Mouse (Mus musculus) cerebellum, adult 9-11 months (tissue): Measurements from ENCODE around the gene Cfap97.
"Not testable (repeated sequence)": the region's sequence is repeated elsewhere in the genome, so short reads cannot be mapped to it uniquely, and the experiment has no call there.

Source experiments
- DNase-seq: peaks from one replicate; pipeline ENCODE4 v3.0.0; 2022

The Cfap97 gene

DNA sequence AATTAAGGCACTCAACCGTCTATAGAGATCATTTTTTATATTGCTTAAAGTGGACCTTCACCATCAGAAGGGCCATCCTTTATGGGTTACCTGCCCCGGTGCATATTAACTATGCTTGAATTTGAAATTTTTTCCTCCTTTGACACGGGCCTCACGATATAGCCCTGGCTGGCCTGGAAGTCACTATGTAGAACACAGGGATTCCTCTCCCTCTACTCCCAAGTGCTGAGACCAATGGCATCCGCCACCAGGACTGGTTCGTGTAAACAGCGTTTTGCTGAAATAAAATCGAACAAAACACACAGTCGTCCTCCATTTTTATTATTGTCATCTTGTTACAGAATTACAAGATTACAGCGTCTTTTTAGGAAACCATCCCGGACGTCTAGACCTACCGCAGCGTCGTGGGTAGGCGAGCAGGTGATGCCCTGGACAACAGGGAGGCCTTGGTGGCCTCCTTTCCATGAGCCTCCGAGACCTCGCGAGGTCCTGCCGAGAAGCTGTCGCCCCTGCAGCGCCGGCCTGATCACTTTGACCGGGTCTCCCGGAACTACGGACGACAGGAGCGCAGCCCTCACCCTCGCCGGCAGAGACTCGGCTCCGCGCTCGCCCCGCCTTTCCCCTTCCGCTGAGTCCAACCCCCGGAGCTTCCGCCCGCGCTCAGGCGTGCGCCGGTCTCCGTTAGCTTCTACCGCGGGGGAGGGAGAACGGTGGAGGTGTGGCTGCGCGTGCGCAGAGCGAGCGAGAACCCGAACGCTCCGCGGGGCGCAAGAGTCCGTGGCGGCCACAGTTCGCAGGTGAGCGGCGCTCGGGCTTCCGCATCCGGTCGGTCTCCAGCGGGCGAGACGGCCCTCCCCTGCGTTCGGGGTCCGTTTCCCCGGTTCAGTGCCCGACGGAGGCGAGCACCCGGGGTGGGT, 11.6 kb downstream of the Cfap97 start:
- peak; percentile 98 for DNase-seq

DNA sequence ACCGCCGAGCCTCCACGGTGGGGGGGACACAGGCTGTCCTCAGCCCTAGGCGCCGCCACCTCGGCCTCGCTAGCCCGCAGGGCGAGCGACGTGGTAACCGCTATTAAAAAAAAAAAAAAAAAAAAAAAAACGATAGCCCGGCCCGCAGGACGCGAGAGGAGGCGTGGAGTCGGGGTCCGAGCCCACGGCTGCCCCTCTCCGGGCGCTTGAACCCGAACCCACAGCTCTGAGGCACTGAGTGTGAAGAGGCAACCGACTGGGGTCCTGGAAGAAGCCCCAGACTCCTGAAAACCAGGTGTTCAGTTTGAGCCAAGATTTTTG, 12.3 kb downstream of the Cfap97 start:
- no peak for DNase-seq

DNA sequence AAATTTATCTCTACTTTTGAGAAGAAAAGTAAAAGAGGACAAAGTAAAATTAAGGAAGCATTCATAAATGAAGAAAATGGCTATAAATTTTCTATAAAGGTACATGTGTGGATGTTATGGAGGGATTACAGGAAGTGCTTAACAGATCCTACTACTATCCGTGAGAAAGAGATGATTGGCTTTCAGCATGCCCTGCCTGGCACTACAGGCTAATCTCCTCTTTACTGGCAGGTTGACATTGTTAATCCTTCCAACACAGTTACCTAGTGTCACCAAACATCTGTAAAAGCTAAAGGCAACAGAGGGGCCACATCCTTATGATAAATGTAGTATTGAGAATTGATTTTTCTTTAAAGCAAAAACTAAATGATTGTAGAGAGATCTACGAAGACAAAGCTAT, 22.1 kb downstream of the Cfap97 start:
- DNase-seq = no peak

DNA sequence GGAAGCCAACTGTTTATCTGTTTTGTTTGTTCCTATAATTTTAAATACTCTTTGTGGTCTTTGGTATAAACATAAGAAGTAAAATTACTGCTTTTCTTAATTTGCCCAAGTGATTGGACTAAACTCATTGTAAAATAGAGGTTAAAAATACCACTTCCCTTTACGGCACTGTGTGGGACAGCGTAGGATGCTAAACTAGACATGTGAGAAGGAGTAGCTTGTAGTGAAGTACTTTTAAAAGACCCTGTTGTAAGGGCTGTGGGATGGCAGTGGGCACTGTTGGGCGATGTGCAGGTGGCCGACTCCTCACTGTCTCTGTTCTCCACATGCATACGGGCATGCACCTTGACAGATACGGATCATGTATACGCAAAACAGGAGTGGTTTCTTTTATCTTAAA, 28.6 kb downstream of the Cfap97 start:
- DNase-seq = no peak

DNA sequence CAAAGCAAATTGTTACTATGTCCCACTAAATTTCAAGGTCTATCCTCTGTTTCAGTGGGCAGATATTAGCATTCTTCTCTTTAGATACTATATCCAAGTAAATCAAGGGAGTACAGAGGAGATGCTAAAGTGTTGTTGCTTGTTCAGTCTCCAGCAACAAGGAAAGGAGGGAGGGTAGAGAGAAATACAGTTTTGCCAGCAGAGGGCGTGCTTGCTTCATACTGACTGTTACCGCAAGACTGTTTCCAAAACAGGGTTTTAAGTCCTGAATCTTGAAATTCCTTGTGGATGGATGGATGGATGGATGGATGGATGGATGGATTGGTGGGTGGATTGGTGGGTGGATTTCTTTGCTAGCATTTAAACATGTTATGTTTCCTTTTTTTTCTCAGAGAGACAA, 33.8 kb downstream of the Cfap97 start:
- no peak for DNase-seq

DNA sequence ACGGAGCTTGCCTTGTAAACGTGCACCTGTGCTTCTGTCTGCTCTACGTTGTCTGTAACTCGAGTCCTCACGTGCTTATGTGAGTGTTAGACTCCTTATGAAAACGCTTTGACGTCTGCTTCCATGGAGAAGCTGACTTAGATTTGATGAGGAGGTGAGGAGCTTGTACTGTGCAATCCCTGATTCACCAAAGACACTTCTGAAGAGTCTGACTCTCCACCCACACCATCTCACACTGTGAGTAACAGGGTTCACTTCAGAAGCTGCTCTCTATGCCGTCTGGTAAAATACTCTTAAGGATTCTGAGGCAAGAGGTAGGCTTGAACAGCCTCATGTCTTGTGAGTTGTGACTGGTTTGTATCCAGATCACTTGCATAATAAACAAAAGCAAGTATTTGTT, 41.5 kb downstream of the Cfap97 start:
- DNase-seq = no peak

DNA sequence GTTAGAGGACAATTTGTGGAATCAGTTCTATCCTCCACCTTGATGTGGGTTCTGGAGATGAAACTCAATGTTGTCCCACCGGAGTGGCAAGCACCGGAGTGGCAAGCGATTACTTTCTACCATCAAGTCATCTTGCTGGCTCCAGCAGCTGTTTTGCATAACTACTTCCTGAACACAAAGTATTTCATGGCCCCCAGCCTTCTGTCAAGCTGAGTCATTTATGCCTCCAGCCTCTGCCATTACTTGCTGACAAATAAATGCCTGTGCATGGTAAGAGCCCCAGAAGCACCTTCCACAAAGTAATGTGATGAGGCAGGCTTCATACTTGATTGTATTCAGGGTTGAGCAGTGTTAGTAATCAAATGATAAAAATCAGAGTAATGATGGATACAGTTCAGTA, 45.3 kb downstream of the Cfap97 start:
- DNase-seq = no peak

DNA sequence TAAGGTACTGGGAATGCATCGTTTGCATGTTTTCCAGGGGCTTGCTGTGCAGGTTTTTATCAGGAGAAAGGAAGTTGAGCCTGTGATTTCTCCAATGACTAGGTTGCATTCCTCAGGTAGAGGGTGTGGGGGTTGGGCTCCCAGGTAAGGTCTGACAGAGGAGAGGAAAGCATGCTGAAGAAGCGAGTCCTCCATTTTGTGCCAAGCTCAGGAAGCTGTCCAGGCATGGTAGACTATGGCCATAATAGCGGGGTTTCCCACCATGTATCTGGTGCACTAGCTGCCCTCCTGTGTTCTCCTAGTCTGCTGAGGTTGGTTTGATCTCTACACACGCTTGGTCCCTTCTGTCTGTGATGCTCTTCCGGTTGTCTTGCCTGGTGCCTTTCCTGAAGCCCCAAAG, 46.1 kb downstream of the Cfap97 start:
- no peak for DNase-seq

DNA sequence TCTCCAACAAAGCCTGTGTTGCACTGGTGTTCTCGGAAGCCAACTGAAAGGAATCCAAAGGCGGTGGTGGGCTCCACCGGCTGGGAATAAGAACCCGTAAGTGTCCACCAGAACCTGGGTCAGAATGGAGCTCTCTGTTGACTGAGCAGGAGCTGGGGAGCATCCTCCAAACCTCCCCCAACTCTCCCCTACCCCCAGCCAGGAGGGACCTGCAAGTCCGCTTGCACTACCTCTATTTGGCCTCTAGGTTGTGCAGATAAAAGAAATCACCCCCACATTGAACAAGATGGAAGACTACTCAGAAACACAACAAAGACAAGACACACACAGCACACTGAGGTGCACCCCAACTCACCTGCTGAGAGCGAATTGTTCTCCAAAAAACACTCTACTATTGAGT, 50.8 kb downstream of the Cfap97 start:
- DNase-seq = no peak

DNA sequence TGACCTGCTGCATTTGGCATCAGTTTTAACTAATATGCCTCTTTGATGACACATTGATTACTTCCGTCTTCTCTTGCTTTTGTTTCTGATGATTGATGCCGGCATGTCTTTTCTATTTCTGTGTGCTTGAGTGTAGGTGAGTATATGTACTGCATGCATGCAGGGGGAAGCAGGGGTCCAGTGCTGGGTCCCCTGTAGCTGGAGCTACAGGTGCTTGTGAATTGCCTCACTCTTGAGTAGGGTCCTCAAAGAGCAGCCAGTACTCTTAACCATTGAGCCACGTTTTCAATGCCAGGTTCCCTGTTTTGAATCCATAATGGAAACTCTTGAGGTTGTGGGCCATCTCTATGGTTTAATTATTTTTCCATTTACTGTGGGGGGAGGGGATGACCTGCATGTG, 52.7 kb downstream of the Cfap97 start:
- DNase-seq = no peak

DNA sequence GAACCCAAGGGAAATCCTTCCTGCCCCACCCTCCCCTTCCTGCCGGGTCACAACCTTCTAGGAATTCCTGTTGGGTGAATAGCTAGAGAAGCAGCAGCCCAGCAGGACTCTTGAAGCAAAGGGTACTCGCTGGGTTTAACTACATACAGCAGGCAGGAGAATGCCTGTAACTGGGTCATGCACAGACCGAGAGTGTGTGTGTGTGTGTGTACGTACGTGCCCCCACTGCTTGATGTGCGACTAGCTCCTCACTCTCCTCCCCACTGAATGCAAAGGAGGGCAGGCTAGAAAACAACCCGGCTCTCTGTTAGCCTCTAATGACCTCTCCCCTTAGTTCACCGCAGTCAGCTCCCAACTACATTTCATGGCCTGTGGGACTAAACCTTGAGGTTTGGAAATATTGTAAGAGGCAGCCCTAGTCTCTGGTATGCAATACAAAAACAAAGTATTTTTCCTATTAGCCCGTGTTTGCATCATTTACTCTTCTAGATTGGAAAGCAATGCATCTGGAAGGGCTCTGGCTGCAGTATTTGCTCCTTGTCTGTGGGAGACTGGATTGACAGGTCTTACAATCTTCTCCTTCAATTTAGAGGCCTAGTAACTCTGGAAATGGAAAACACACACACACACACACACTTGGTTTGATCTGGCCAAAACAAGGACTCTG, 53.5 kb downstream of the Cfap97 start:
- DNase-seq = no peak

DNA sequence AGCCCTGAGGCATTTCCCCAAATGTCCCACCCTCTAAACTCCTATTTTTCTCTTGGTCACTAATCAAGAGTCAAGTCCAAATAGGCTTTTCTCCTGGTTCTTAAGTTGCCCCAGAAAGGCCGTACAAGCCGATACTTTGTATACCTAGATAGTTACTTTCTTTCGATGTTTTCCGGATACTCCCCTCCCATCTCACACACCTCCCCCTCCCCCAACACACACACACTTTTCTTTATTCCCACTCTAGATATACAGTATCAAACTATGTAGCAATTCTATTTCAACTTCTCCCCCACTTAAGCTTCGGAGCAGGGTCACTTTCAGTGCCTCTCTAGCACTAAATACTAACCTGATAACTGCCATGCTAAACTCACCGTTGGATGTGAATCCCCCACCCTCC, 54.5 kb downstream of the Cfap97 start:
- no peak for DNase-seq

DNA sequence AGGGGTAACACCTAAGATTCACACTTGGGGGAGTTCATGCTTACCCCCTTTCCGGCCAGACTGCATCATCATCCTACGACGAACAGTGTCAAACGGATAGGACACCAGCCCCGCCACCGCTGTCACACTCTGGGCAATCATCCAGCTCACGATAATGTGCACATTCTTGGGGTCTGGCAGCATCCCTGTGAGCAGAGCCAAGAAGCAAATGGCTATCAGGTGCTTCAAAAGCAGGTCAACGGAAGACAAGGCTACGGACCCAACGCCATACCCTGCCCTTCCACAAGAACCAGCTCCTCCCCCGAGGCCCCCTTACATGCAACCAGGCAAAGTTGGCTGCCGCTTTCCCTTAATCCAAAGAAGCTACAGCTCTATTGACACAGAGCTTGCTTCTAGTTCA, 56.8 kb downstream of the Cfap97 start:
- peak; percentile 74 for DNase-seq

DNA sequence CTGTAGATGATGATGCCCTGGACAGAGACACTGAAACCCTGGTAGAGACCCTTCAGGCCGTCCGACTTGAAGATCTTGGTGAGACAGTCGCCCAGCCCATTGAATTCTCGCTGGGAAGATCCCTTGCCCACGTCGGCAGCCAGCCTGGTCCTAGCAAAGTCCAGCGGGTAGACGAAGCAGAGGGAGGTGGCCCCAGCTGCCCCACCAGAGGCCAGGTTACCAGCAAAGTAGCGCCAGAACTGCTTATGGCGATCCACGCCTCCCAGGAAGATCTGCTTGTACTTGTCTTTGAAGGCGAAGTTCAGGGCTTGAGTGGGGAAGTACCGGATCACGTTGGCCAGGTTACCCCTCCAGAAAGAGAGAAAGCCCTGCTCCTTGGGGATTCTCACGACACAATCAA, 57.5 kb downstream of the Cfap97 start:
- peak; percentile 42 for DNase-seq

DNA sequence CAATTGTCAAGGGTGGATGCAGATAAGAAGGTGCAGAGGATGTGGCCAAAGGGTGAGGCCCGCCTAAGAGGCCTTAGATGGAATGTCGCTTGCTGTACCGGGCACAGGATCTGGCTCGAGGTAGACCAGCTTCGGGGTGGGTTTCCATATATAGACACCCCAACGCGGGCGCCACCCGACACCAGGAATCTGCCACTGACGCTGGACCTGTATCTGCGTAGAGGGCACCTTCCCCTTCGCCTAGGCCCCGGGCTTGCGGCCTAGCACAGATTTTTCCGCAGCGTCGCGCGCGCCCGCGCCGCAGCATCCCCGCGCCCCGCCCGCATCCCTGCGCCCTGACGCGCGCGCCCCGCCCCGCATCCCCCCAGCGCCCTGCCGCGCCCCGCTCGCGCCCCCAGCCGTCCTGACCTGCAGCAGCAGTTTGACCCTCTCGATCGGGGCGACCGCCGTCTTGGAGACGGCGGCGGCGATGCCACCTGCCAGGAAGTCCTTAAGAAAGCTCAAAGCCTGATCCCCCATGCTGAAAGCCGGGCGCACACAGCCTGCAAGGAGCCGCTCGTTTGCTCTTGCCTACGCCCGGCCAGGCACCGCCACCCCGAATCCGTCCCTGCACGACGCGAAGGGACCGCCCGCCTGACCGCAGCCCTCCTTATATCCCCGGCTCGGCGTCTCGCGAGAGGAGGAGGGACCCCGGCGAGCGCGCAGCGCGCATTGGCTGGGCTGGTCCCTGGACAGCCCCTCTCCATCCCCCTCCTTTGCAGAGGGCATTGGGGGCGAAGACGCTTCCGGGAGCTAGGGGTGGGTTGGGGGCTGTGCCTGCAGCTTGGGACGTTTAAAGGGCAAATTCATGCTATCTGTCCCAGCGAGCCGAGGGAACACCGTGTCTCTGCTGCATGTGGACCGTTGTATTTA, 59.1 kb downstream of the Cfap97 start, which contains the start of gene Slc25a4:
Gene Slc25a4 (minus strand): TSS at position 881 of the 912 bp plus-strand sequence.
- peak; percentile 97 for DNase-seq

DNA sequence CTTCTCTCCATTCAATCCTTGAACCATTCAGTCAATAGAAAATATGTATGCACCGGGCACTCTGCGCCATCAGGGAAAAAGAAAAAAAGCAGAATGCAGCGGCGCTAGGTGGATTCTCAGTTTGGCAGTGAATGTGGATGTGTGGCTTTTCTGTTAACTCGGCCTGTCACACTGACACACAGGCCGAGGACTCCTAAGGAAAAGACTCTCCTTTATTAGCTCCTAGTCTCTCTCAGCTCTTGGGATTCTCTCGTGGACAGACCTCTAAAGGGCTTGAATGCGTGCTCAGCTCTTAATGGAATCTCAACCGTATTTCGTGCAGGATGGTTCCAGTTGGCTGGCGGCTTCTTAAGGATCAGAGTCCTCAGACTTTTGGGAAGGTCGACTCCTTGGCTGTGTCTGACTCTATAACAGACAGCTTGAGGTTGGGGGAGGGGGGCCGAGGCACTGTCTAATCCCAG, 60.1 kb downstream of the Cfap97 start:
- peak; percentile 67 for DNase-seq

DNA sequence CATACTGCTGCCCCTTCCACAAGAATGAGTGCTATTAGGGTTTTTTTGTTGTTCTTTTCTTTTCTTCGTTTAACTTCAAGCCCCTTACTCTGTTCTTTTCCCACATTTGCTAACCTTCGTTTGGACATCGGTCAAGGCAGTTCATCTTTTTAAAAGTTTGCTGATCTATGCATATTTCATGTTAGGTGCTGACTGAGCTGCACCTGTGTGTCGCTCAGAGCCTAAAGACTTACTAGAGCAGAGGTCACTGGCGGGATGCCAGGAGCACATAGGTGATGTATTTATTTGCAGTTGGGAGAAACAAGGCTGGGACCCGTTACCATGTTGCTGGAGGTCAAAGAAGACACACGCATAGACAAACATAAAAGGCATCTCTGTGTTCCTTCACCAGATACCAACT, 60.6 kb downstream of the Cfap97 start:
- peak; percentile 65 for DNase-seq

DNA sequence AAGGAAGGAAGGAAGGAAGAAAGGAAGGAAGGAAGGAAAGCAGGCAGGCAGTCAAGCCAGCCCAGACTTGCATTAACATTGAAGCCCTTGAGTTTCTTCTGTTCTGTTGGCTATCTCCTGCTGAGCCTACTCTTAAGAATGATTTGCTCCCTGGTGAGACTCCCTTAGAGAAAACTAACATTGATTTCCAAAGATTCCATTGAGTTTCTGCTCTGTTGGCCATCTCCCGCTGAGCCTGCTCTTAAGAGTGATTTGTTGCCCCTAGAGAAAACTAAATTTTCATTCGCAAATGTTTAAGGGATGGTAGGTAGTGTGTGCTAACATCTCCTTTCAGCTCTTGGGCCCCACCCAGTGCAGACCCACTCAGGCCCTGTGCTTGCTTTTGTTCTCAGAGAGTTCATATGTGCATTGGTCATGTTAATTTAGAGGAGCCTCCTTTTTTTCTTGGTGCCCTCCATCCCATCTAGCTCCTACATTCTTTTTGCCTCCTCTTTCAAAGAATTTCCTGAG, 62.5 kb downstream of the Cfap97 start:
- DNase-seq = no peak

DNA sequence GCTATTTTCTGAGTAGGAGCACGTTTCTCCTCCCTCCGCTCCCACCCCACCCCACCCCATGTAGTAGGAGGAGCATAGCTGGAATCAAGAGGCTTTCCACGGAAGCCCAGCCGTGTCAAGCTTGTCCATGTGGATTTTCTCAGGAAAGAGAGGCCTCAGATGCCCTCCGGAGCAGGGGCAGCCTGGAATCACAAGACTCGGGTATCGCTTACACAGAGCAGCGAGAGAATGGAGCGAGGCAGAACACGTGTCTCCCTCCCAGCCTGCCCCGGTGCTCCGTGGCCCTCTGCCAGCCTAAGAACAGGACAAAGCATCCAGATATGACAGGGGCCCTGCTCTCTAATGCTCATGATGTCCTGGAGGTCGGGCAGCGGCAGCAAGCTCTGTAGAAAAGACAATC, 65.3 kb downstream of the Cfap97 start:
- DNase-seq = peak; percentile 83

DNA sequence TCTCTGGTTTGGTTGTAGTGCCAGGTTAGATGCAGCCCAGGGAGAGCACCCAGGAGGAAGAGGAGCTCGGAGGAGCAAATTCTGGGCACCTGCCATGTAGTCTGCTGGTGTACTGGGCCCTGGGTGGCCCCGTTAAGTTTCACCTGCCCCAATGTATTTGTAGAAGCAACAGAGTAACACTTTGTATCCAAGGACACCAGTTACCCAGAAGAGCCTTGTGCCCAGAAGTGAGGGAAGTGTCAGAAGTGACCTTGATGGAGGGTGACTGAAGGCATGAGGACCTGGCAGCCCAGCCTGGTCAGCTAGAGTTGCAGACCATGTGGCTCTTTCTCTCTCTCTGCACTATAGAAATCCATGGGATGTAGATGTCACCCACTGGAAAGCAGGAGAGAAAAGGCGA, 69.0 kb downstream of the Cfap97 start:
- no peak for DNase-seq

DNA sequence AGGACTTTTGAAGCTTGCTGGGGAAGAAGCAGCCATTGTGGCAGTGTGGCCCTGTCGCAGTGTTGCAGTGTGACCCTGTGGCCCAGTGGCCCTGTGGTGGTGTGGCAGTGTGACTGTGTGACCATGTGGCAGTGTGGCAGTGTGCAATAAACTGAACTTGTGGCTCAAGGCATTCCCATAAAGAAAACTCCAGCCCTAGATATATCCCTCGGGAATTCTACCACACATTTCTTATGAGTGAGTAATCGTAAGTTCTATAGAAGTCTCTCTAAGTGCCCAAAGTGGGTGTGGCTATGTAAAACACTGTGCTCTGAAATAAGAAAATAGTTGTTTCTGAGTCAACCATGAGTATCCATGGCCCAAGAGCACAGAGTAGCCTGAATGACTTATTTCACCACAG, 73.9 kb downstream of the Cfap97 start:
- DNase-seq = no peak

DNA sequence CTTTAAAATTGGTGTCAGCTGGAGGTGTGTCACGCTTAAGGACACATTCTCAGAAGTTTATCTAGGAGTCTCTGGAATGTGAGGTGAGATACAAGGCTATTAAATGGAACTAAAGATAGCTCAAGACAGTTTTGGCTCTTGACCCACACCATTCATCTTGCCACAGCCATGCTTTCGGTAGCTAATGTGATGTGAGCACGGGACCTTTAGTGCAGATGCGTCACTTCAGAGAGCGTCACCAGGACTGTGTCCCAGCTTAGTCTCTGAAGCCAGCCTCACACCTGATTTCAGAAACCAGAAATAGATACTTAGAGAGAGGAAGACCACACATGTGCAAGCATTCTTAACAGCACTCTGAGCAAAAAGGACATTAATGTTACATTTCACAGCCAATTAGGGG, 75.1 kb downstream of the Cfap97 start:
- no peak for DNase-seq

DNA sequence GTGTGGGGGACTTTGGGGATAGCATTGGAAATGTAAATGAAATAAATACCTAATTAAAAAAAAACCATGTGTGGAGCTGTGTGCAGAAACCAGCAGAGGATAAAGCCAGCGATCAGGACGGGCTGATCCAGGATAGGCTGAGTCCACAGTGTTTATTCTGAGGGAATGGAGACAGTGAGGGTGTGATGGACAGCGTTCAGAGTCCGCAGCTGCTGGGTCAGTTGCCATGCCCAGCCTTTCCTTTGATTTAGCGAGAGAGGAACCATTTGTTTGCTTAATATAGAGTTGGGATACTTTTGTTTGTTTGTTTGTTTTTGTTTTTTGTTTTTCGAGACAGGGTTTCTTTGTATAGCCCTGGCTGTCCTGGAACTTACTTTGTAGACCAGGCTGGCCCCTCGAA, 80.4 kb downstream of the Cfap97 start:
- DNase-seq = not testable (repeated sequence)
